Mouse (Mus musculus): ENCODE data around the gene Farp1. TPM values are rescaled to one million over a fixed set of nuclear protein-coding genes. Genes with fewer than 3 reads are reported as not detected.
"Not testable (repeated sequence)": the region's sequence is repeated elsewhere in the genome, so short reads cannot be mapped to it uniquely, and the experiment has no call there.

Gene Farp1
- polyA plus RNA-seq, 1 experiment from 2014 or later = 42.8 TPM

DNA sequence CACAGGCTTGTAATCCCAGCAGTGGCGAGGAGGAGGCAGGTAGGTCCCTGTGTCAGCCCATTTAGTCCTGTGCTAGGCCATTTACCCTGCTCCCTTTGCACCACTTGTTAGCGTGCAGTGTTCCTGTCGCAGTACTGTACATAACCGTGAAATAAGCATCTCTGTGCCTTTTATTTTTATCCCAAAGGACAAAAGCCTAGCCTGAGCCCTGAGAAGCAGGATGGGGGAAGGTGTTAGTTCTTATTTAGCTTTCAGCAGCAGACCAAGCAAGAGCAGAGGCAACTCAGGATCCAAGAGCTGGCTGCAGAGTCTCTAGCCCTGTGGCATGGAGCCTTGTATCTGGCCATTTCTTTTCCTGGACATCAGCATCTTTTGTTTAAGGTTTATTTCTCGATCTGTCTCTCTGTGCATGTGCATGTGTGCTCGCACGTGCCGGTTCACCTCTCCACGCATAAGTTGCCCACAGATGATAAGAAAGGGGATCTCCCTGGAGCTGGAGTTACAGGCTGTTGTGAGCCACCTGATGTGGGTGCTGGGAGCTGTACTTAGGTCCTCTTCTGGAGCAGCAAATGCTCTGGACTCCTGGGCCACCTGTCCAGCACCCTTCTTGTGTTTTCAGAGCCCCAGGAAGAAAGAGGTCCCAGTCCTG is 11.4 kb downstream of the Farp1 start:
- H3K27me3 ChIP-seq (ENCODE audit: control insufficient read depth, insufficient read depth, low read length) = no peaks in the 10 kb centered on the region
- DNase-seq (no peak), ATAC-seq (ENCODE audit: low FRiP score, low TSS enrichment) (no peak)
- no peak overlapping the region for H3K4me2 ChIP-seq (ENCODE audit: low read length)
- no peak overlapping the region for H3K4me3 ChIP-seq (replicated peaks; ENCODE audit: low read depth, low read length)
- no peaks in the 10 kb centered on the region for H3K9me3 ChIP-seq (ENCODE audit: control insufficient read depth, low read length)
- H3K36me3 ChIP-seq (ENCODE audit: control insufficient read depth, insufficient read depth, low read length) = no peaks in the 10 kb centered on the region
- H3K27ac ChIP-seq (replicated peaks; ENCODE audit: low read depth, low read length) = no peak overlapping the region
- no peak overlapping the region for H3K9ac ChIP-seq (replicated peaks; ENCODE audit: low read length)
- no peaks in the 10 kb centered on the region for H3K4me1 ChIP-seq (ENCODE audit: control insufficient read depth, insufficient read depth, low read length)
- 78% methylated on average over 9 of the region's 9 CpGs for WGBS

DNA sequence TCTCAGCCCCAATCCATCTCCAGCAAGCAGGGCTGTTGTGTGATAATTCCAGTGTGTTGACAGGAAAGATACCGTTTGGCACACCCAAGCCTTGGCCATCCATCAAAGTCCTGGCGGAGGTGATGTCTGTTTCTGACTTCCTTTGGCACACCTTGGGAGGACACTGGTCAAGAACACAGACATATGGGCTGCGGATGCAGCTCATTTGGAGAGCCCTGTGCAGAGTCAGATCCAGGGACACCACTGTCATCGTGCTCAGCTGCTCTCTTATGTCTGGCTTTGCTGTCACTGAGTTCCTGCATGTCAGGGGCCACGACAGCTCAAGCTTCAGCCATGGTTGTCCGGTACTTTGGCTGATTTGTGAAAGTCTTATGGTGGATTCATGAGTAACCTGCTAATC is 12.8 kb downstream of the Farp1 start:
- Histone ChIP-seq H3K36me3 (ENCODE audit: control insufficient read depth, insufficient read depth, low read length) (no peaks in the 10 kb centered on the region), H3K4me1 (ENCODE audit: control insufficient read depth, insufficient read depth, low read length) (0 out of 2 replicates have a peak, but pooled peaks cover under 1% of the 10 kb centered on the region), H3K27me3 (ENCODE audit: control insufficient read depth, insufficient read depth, low read length) (no peaks in the 10 kb centered on the region), H3K4me2 (ENCODE audit: low read length) (no peak overlapping the region), H3K27ac (replicated peaks; ENCODE audit: low read depth, low read length) (no peak overlapping the region), H3K9ac (replicated peaks; ENCODE audit: low read length) (no peak overlapping the region), H3K4me3 (replicated peaks; ENCODE audit: low read depth, low read length) (no peak overlapping the region), H3K9me3 (ENCODE audit: control insufficient read depth, low read length) (no peaks in the 10 kb centered on the region)
- 89% methylated on average over 6 of the region's 6 CpGs for WGBS
- ATAC-seq (ENCODE audit: low FRiP score, low TSS enrichment) (no peak), DNase-seq (no peak)

DNA sequence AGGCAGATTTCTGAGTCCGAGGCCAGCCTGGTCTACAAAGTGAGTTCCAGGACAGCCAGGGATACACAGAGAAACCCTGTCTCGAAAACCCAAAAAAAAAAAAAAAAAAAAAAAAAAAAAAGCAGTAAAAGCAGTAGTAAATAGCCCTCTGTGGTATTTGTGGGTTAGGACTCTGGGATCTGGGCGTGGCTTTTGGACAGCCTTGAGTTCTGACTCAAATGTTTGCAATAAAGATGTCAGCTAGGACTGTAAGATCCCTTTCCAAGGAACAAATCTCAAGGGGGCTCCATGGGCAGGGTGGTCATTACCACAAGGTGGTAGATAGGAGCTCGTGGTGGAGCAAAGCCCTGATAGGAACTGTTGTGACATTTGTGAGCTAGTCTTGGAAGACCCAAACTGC is 16.0 kb downstream of the Farp1 start:
- H3K4me3 ChIP-seq (replicated peaks; ENCODE audit: low read depth, low read length); H3K9me3 ChIP-seq (ENCODE audit: control insufficient read depth, low read length); H3K27ac ChIP-seq (replicated peaks; ENCODE audit: low read depth, low read length); H3K36me3 ChIP-seq (ENCODE audit: control insufficient read depth, insufficient read depth, low read length); H3K9ac ChIP-seq (replicated peaks; ENCODE audit: low read length); H3K27me3 ChIP-seq (ENCODE audit: control insufficient read depth, insufficient read depth, low read length); DNase-seq; H3K4me2 ChIP-seq (ENCODE audit: low read length); ATAC-seq (ENCODE audit: low FRiP score, low TSS enrichment); H3K4me1 ChIP-seq (ENCODE audit: control insufficient read depth, insufficient read depth, low read length): not testable (repeated sequence)
- WGBS = 97% methylated on average over 3 of the region's 4 CpGs

DNA sequence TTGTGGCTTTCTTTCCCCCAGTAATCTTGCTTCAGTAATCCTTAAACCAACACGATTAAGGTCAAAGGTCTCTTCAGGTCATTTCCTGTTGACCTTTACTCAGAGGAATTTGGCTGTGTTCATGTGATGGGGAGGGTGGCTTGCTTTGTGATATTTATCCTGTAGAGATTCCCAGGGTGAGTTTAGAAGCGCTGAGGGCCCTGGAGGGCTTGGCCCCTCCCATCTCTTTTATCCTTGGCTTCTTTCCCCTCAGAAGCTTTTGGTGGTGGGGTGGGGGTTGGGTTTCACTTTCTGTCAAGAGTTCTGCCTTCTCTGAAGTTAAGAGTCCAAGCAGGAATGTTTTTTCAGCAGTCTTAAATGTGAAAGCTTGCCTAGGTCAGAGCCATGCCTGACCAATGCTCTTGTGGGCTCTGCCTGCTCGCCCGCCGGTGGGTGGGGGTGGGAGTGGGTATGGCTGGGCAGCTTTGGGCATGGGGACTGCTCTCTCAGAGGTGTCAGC is 18.1 kb downstream of the Farp1 start:
- H3K4me3 ChIP-seq (replicated peaks; ENCODE audit: low read depth, low read length) = no peak overlapping the region
- H3K9ac ChIP-seq (replicated peaks; ENCODE audit: low read length) = no peak overlapping the region
- ATAC-seq (ENCODE audit: low FRiP score, low TSS enrichment) (no peak), DNase-seq (peak; percentile 51)
- H3K4me2 ChIP-seq (ENCODE audit: low read length) = peak overlapping the region; percentile 11; the same call in 1 of the 2 replicates
- peaks cover 9% of the 10 kb centered on the region for H3K4me1 ChIP-seq (ENCODE audit: control insufficient read depth, insufficient read depth, low read length)
- H3K36me3 ChIP-seq (ENCODE audit: control insufficient read depth, insufficient read depth, low read length) = no peaks in the 10 kb centered on the region
- 2% methylated on average over 5 of the region's 5 CpGs for WGBS
- no peak overlapping the region for H3K27ac ChIP-seq (replicated peaks; ENCODE audit: low read depth, low read length)
- H3K9me3 ChIP-seq (ENCODE audit: control insufficient read depth, low read length) = no peaks in the 10 kb centered on the region
- no peaks in the 10 kb centered on the region for H3K27me3 ChIP-seq (ENCODE audit: control insufficient read depth, insufficient read depth, low read length)

DNA sequence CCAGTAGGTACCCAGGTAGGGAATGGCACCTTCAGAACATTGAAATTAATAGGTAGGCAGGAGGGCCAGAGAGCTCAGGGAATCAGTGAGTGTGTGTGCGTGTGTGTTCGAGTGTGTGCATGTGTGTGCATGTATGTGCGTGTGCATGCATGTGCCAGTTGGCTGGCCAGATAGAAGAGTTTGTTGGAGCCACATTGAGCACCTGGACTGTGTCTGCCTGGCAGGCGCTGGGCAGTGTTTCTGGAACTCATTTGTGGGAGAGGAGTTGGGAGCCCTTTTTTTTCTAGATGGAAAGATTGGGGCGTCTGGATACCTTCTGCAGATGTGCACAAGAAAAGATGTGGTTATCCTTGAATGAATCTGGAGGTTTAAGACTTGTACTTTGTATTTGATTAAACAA is 19.1 kb downstream of the Farp1 start:
- Histone ChIP-seq H3K36me3 (ENCODE audit: control insufficient read depth, insufficient read depth, low read length) (peaks cover 1% of the 10 kb centered on the region; the same call in 1 of the 2 replicates), H3K9me3 (ENCODE audit: control insufficient read depth, low read length) (no peaks in the 10 kb centered on the region), H3K4me3 (replicated peaks; ENCODE audit: low read depth, low read length) (no peak overlapping the region), H3K4me1 (ENCODE audit: control insufficient read depth, insufficient read depth, low read length) (peaks cover 12% of the 10 kb centered on the region), H3K27me3 (ENCODE audit: control insufficient read depth, insufficient read depth, low read length) (no peaks in the 10 kb centered on the region), H3K27ac (replicated peaks; ENCODE audit: low read depth, low read length) (no peak overlapping the region), H3K4me2 (ENCODE audit: low read length) (no peak overlapping the region), H3K9ac (replicated peaks; ENCODE audit: low read length) (no peak overlapping the region)
- DNase-seq (no peak), ATAC-seq (ENCODE audit: low FRiP score, low TSS enrichment) (no peak)
- 65% methylated on average over 5 of the region's 5 CpGs for WGBS

DNA sequence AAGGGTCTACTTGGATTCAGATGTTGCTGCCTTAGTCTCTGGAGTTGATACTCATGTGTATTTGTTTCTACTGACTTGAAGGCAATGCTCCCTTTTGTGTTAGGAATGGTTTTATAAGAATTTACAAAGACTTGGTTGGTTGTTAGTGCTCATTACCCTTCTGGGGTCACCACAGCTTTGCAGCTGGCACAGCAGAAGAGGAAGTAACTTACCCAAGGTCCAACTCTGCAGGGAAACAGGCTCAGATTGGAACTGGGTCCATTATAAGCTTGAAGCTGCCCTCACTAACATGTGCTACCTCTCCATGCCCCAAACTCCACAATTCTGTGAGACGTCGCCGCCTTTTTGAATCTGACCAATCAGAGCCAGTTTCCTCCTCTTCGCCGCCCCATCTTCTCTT is 22.8 kb downstream of the Farp1 start:
- no peak overlapping the region for H3K4me3 ChIP-seq (replicated peaks; ENCODE audit: low read depth, low read length)
- DNase-seq = no peak
- peaks cover 4% of the 10 kb centered on the region; the same call in 1 of the 2 replicates for H3K36me3 ChIP-seq (ENCODE audit: control insufficient read depth, insufficient read depth, low read length)
- H3K9me3 ChIP-seq (ENCODE audit: control insufficient read depth, low read length) = no peaks in the 10 kb centered on the region
- peaks cover 29% of the 10 kb centered on the region for H3K4me1 ChIP-seq (ENCODE audit: control insufficient read depth, insufficient read depth, low read length)
- ATAC-seq (ENCODE audit: low FRiP score, low TSS enrichment) = no peak
- no peak overlapping the region for H3K4me2 ChIP-seq (ENCODE audit: low read length)
- H3K27me3 ChIP-seq (ENCODE audit: control insufficient read depth, insufficient read depth, low read length) = no peaks in the 10 kb centered on the region
- WGBS = 100% methylated on average over 5 of the region's 5 CpGs
- no peak overlapping the region for H3K9ac ChIP-seq (replicated peaks; ENCODE audit: low read length)
- H3K27ac ChIP-seq (replicated peaks; ENCODE audit: low read depth, low read length) = no peak overlapping the region

DNA sequence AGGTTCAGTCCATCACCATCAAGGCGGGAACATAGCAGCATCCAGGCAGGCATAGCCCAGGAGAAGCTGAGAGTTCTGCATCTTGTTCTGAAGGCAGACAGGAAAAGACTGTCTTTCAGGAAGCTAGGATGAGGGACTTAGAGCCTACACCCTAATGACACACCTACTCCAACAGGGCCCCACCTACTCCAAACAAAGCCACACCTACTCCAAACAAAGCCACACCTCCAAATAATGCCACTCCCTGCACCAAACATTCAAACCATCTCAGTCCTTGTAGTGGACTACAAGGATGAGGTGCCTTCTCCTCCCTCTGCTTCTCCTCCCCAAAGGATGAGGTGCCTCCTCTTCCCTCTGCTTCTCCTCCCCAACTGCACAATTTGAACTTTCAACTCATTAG is 23.5 kb downstream of the Farp1 start:
- Histone ChIP-seq H3K27ac (replicated peaks; ENCODE audit: low read depth, low read length) (no peak overlapping the region), H3K36me3 (ENCODE audit: control insufficient read depth, insufficient read depth, low read length) (peaks cover 4% of the 10 kb centered on the region; the same call in 1 of the 2 replicates), H3K9ac (replicated peaks; ENCODE audit: low read length) (no peak overlapping the region), H3K4me3 (replicated peaks; ENCODE audit: low read depth, low read length) (no peak overlapping the region), H3K4me1 (ENCODE audit: control insufficient read depth, insufficient read depth, low read length) (peaks cover 26% of the 10 kb centered on the region), H3K27me3 (ENCODE audit: control insufficient read depth, insufficient read depth, low read length) (no peaks in the 10 kb centered on the region), H3K4me2 (ENCODE audit: low read length) (no peak overlapping the region), H3K9me3 (ENCODE audit: control insufficient read depth, low read length) (no peaks in the 10 kb centered on the region)
- no peak for ATAC-seq (ENCODE audit: low FRiP score, low TSS enrichment)
- no peak for DNase-seq
- WGBS = 100% methylated on average over 1 of the region's 1 CpGs

DNA sequence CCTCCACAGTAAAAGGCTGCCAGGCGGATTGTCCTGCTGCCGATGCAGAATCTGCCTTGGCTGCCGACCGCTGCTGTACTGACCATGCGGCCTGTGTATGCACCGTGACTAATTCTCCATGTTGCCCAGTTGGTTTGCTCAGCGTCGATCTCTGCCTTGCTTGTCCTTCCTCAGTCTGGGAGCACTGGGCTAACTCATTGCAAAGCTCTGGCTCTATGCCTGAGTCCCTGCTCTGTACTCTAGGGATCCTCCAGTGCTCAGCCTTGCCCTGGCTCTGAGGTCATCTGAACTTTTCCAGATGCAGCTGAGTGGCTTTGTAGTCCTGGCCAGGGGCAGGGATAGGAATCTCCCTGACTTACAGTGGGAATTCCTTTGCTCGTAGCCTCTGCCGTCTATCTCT is 24.3 kb downstream of the Farp1 start:
- Histone ChIP-seq H3K9me3 (ENCODE audit: control insufficient read depth, low read length) (no peaks in the 10 kb centered on the region), H3K27me3 (ENCODE audit: control insufficient read depth, insufficient read depth, low read length) (no peaks in the 10 kb centered on the region), H3K9ac (replicated peaks; ENCODE audit: low read length) (no peak overlapping the region), H3K27ac (replicated peaks; ENCODE audit: low read depth, low read length) (no peak overlapping the region), H3K4me3 (replicated peaks; ENCODE audit: low read depth, low read length) (no peak overlapping the region), H3K4me1 (ENCODE audit: control insufficient read depth, insufficient read depth, low read length) (peaks cover 23% of the 10 kb centered on the region), H3K4me2 (ENCODE audit: low read length) (no peak overlapping the region), H3K36me3 (ENCODE audit: control insufficient read depth, insufficient read depth, low read length) (peaks cover 4% of the 10 kb centered on the region; the same call in 1 of the 2 replicates)
- WGBS = 12% methylated on average over 10 of the region's 10 CpGs
- ATAC-seq (ENCODE audit: low FRiP score, low TSS enrichment) = no peak
- no peak for DNase-seq

DNA sequence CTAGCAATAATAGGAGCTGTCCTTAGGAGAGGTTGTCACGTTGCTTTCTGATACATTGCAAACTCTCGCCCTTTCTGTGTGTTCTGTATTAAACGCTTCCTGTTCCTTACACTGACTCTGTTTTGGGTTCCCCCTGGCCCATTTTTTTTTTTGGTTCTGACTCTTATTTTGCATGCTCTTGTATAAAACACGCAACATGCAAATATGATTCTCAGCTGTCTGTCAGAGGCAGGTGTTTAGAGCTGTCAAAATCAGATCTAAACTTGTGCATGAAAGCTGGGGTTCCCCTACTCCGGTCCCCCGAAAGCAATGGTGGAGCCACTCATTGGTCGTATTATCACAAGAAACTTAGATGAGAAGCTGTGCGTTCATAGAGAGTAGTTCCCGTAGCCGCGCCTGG is 25.5 kb downstream of the Farp1 start:
- H3K27ac ChIP-seq (replicated peaks; ENCODE audit: low read depth, low read length) = no peak overlapping the region
- 50% methylated on average over 11 of the region's 11 CpGs for WGBS
- no peak overlapping the region for H3K4me3 ChIP-seq (replicated peaks; ENCODE audit: low read depth, low read length)
- H3K27me3 ChIP-seq (ENCODE audit: control insufficient read depth, insufficient read depth, low read length) = no peaks in the 10 kb centered on the region
- H3K9ac ChIP-seq (replicated peaks; ENCODE audit: low read length) = no peak overlapping the region
- no peaks in the 10 kb centered on the region for H3K9me3 ChIP-seq (ENCODE audit: control insufficient read depth, low read length)
- ATAC-seq (ENCODE audit: low FRiP score, low TSS enrichment) = no peak
- peaks cover 23% of the 10 kb centered on the region for H3K4me1 ChIP-seq (ENCODE audit: control insufficient read depth, insufficient read depth, low read length)
- no peak overlapping the region for H3K4me2 ChIP-seq (ENCODE audit: low read length)
- DNase-seq = no peak
- peaks cover 4% of the 10 kb centered on the region; the same call in 1 of the 2 replicates for H3K36me3 ChIP-seq (ENCODE audit: control insufficient read depth, insufficient read depth, low read length)
